Mouse (Mus musculus) bone marrow macrophage, adult 2 months (primary cell): ENCODE measurements around the gene Def6.

Experiments
- CTCF ChIP-seq: IDR thresholded peaks from 2 replicates; pipeline ENCODE4 v1.5.1; 2012; ENCODE audit warnings: low read depth, mild to moderate bottlenecking, low read length, moderate library complexity
- POLR2A ChIP-seq: IDR thresholded peaks from 2 replicates; pipeline ENCODE4 v1.6.1; 2012; ENCODE audit warnings: mild to moderate bottlenecking, low read depth, low read length, borderline replicate concordance

GRCm38 (mm10) chr17:28270165-28270564 lies 62.6 kb downstream of the Def6 start:
- TF ChIP-seq CTCF (no peak), POLR2A (no peak)
